Mouse (Mus musculus): ENCODE results near the gene Epha4. TPM values are rescaled to one million over a fixed set of nuclear protein-coding genes. Genes with fewer than 3 reads are reported as not detected.

The Epha4 gene
- polyA plus RNA-seq, 1 experiment, result not detected

- no peak for TF ChIP-seq POLR2A (IDR thresholded peaks at IDR 0.05; ENCODE audit: insufficient read depth, low read depth, low read length)
- no peak for TF ChIP-seq CTCF (IDR thresholded peaks at IDR 0.05; ENCODE audit: insufficient read depth, low read depth, low read length)
- Histone ChIP-seq H3K27ac (ENCODE audit: insufficient read depth, low read depth, low read length) (no peak overlapping the region), H3K4me3 (ENCODE audit: insufficient read depth, low read depth, low read length) (no peak overlapping the region), H3K4me1 (ENCODE audit: control insufficient read depth, insufficient read depth, low read length) (peaks cover 8% of the 10 kb centered on the region; the same call in 1 of the 2 replicates)
- 70% methylated on average over 7 of the region's 7 CpGs for WGBS
These were observed 19.1 kb downstream of the Epha4 start for GRCm38 (mm10) chr1:77495790-77496158.

- TF ChIP-seq POLR2A (IDR thresholded peaks at IDR 0.05; ENCODE audit: insufficient read depth, low read depth, low read length), result no peak
- TF ChIP-seq CTCF (IDR thresholded peaks at IDR 0.05; ENCODE audit: insufficient read depth, low read depth, low read length), result no peak
These were observed 19.7 kb downstream of the Epha4 start for GRCm38 (mm10) chr1:77495030-77495789.

GRCm38 (mm10) chr1:77493841-77494635 lies 20.9 kb downstream of the Epha4 start:
- WGBS, result 71% methylated on average over 10 of the region's 10 CpGs
- H3K27ac ChIP-seq (ENCODE audit: insufficient read depth, low read depth, low read length), result no peak overlapping the region
- H3K4me3 ChIP-seq (ENCODE audit: insufficient read depth, low read depth, low read length), result no peak overlapping the region
- peaks cover 8% of the 10 kb centered on the region; the same call in 1 of the 2 replicates for H3K4me1 ChIP-seq (ENCODE audit: control insufficient read depth, insufficient read depth, low read length)
- TF ChIP-seq POLR2A (IDR thresholded peaks at IDR 0.05; ENCODE audit: insufficient read depth, low read depth, low read length) (no peak), CTCF (IDR thresholded peaks at IDR 0.05; ENCODE audit: insufficient read depth, low read depth, low read length) (no peak)

More at GRCm38 (mm10) chr1:77495030-77495789, 19.7 kb downstream of the Epha4 start:
- no peak overlapping the region for H3K27ac ChIP-seq (ENCODE audit: insufficient read depth, low read depth, low read length)
- H3K4me1 ChIP-seq (ENCODE audit: control insufficient read depth, insufficient read depth, low read length), result peaks cover 8% of the 10 kb centered on the region; the same call in 1 of the 2 replicates
- 62% methylated on average over 10 of the region's 10 CpGs for WGBS
- no peak overlapping the region for H3K4me3 ChIP-seq (ENCODE audit: insufficient read depth, low read depth, low read length)

GRCm38 (mm10) chr1:77490166-77490565 lies 24.7 kb downstream of the Epha4 start:
- WGBS, result 93% methylated on average over 6 of the region's 6 CpGs
- TF ChIP-seq POLR2A (IDR thresholded peaks at IDR 0.05; ENCODE audit: insufficient read depth, low read depth, low read length) (no peak), CTCF (IDR thresholded peaks at IDR 0.05; ENCODE audit: insufficient read depth, low read depth, low read length) (no peak)
- Histone ChIP-seq H3K4me3 (ENCODE audit: insufficient read depth, low read depth, low read length) (no peak overlapping the region), H3K27ac (ENCODE audit: insufficient read depth, low read depth, low read length) (no peak overlapping the region), H3K4me1 (ENCODE audit: control insufficient read depth, insufficient read depth, low read length) (no peaks in the 10 kb centered on the region)

GRCm38 (mm10) chr1:77489387-77489786 lies 25.5 kb downstream of the Epha4 start:
- Histone ChIP-seq H3K4me3 (ENCODE audit: insufficient read depth, low read depth, low read length) (no peak overlapping the region), H3K4me1 (ENCODE audit: control insufficient read depth, insufficient read depth, low read length) (no peaks in the 10 kb centered on the region), H3K27ac (ENCODE audit: insufficient read depth, low read depth, low read length) (no peak overlapping the region)
- TF ChIP-seq CTCF (IDR thresholded peaks at IDR 0.05; ENCODE audit: insufficient read depth, low read depth, low read length) (no peak), POLR2A (IDR thresholded peaks at IDR 0.05; ENCODE audit: insufficient read depth, low read depth, low read length) (no peak)
- WGBS, result 79% methylated on average over 7 of the region's 7 CpGs

- no peak overlapping the region for H3K4me3 ChIP-seq (ENCODE audit: insufficient read depth, low read depth, low read length)
- TF ChIP-seq CTCF (IDR thresholded peaks at IDR 0.05; ENCODE audit: insufficient read depth, low read depth, low read length) (no peak), POLR2A (IDR thresholded peaks at IDR 0.05; ENCODE audit: insufficient read depth, low read depth, low read length) (no peak)
- H3K27ac ChIP-seq (ENCODE audit: insufficient read depth, low read depth, low read length), result no peak overlapping the region
- H3K4me1 ChIP-seq (ENCODE audit: control insufficient read depth, insufficient read depth, low read length), result no peaks in the 10 kb centered on the region
- WGBS, result 88% methylated on average over 13 of the region's 13 CpGs
These were observed 26.9 kb downstream of the Epha4 start for GRCm38 (mm10) chr1:77487856-77488462.

- WGBS, result 84% methylated on average over 6 of the region's 6 CpGs
- H3K27ac ChIP-seq (ENCODE audit: insufficient read depth, low read depth, low read length), result no peak overlapping the region
- no peak for TF ChIP-seq CTCF (IDR thresholded peaks at IDR 0.05; ENCODE audit: insufficient read depth, low read depth, low read length)
- no peak for TF ChIP-seq POLR2A (IDR thresholded peaks at IDR 0.05; ENCODE audit: insufficient read depth, low read depth, low read length)
These were observed 29.9 kb downstream of the Epha4 start for GRCm38 (mm10) chr1:77484766-77485596.

GRCm38 (mm10) chr1:77475808-77476413 lies 39.0 kb downstream of the Epha4 start:
- 92% methylated on average over 3 of the region's 3 CpGs for WGBS
- no peak for TF ChIP-seq POLR2A (IDR thresholded peaks at IDR 0.05; ENCODE audit: insufficient read depth, low read depth, low read length)
- TF ChIP-seq CTCF (IDR thresholded peaks at IDR 0.05; ENCODE audit: insufficient read depth, low read depth, low read length), result no peak
- Histone ChIP-seq H3K27ac (ENCODE audit: insufficient read depth, low read depth, low read length) (no peak overlapping the region), H3K4me1 (ENCODE audit: control insufficient read depth, insufficient read depth, low read length) (no peaks in the 10 kb centered on the region), H3K4me3 (ENCODE audit: insufficient read depth, low read depth, low read length) (no peak overlapping the region)

More at GRCm38 (mm10) chr1:77484766-77485596, 29.9 kb downstream of the Epha4 start:
- H3K4me1 ChIP-seq (ENCODE audit: control insufficient read depth, insufficient read depth, low read length), result no peaks in the 10 kb centered on the region
- no peak overlapping the region for H3K4me3 ChIP-seq (ENCODE audit: insufficient read depth, low read depth, low read length)
